Mouse (Mus musculus) liver, postnatal 0 days (tissue): Measurements from ENCODE around the gene Cacybp.

Experiments
- CTCF ChIP-seq: sonication (generic); IDR thresholded peaks from 2 replicates; pipeline ENCODE4 v1.5.1; 2016; ENCODE audit warnings: antibody characterized with exemption, low read depth
- EP300 ChIP-seq: IDR thresholded peaks from 2 replicates; pipeline ENCODE4 v1.6.1; 2016; ENCODE audit warnings: antibody characterized with exemption, low read depth, mild to moderate bottlenecking

DNA sequence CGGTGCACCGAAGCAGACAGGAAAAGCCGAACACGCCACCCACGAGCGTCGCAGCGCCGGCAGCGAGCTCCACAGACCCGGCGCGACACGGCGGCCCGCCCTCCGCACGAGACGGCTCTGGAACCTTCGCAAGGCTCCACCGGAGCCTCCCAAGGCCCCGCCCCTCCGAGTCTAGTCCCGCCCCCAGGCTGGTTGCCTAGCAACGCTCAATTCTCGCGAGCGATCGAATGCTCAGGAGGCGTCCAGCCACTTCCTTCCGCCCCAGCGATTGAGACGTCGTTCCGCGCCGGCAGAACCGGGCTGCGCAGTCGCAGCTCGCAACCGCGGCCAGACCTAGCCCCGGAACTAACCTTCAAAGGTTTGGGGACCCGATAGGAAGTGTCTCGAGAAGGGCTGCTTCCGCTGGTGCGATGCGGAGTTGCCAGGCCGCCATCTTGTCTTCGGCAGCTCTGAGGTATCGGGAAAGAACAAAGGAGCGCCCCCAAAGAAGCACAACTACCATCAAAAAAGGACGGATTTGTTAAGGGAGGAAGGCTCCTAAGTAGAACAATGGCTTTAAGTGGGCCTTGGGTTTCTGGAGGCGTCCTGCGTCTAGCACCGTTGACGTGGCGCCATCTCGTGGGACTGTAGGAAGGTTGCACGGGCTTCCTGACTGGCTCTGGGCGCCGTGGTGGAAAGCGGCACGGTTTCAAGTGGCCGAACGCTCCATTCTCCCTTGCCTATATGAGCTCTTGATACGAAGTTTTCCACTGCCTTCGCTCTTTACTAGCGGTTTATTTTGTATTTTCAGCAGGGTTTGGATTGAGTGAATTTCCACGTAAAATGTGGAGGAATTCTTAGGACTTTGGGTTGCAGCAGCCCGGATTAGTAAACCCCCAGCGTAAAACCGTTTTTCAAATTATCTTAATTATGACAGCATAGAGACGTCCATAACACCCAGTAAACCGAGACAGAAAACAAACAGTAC, at the start of gene Cacybp:
- TF ChIP-seq EP300, result peak; percentile 85
- peak; percentile 95 for TF ChIP-seq CTCF
